Mouse (Mus musculus) fibroblast of lung, adult 2 months (primary cell): ENCODE data around the gene Dlg2.
A peak's percentile ranks its signal among the peaks of the same experiment; 100 is the strongest.

ENCODE experiments used
- DNase-seq: peaks from one replicate; pipeline ENCODE4 v3.0.0-alpha.2; 2011; ENCODE audit warnings: low read depth

Gene Dlg2

GRCm38 (mm10) chr7:91443377-91443714 lies 966.9 kb downstream of the Dlg2 start:
- no peak for DNase-seq

- no peak for DNase-seq
Measured at GRCm38 (mm10) chr7:91443913-91444312, 967.4 kb downstream of the Dlg2 start.

GRCm38 (mm10) chr7:91444728-91445127 lies 968.3 kb downstream of the Dlg2 start:
- no peak for DNase-seq

- no peak for DNase-seq
Measured at GRCm38 (mm10) chr7:91456796-91457195, 980.3 kb downstream of the Dlg2 start.

GRCm38 (mm10) chr7:91457207-91457606 lies 980.7 kb downstream of the Dlg2 start:
- DNase-seq: peak; percentile 65

GRCm38 (mm10) chr7:91461352-91461751 lies 984.9 kb downstream of the Dlg2 start:
- DNase-seq: no peak

- no peak for DNase-seq
Measured at GRCm38 (mm10) chr7:91463256-91463655, 986.8 kb downstream of the Dlg2 start.

- no peak for DNase-seq
Measured at GRCm38 (mm10) chr7:91467061-91467460, 990.6 kb downstream of the Dlg2 start.

GRCm38 (mm10) chr7:91479145-91479544 lies 1002.7 kb downstream of the Dlg2 start:
- DNase-seq: no peak

- DNase-seq: no peak
Measured at GRCm38 (mm10) chr7:91481574-91482197, 1005.2 kb downstream of the Dlg2 start.

GRCm38 (mm10) chr7:91493234-91493633 lies 1016.8 kb downstream of the Dlg2 start:
- no peak for DNase-seq

GRCm38 (mm10) chr7:91495526-91495925 lies 1019.1 kb downstream of the Dlg2 start:
- no peak for DNase-seq

GRCm38 (mm10) chr7:91511119-91511518 lies 1034.6 kb downstream of the Dlg2 start:
- no peak for DNase-seq

GRCm38 (mm10) chr7:91514445-91514844 lies 1038.0 kb downstream of the Dlg2 start:
- no peak for DNase-seq

- DNase-seq: no peak
Measured at GRCm38 (mm10) chr7:91516225-91516624, 1039.8 kb downstream of the Dlg2 start.

- no peak for DNase-seq
Measured at GRCm38 (mm10) chr7:91525859-91526258, 1049.4 kb downstream of the Dlg2 start.

- DNase-seq: no peak
Measured at GRCm38 (mm10) chr7:91542597-91543285, 1066.3 kb downstream of the Dlg2 start.

- DNase-seq: no peak
Measured at GRCm38 (mm10) chr7:91543286-91543650, 1066.8 kb downstream of the Dlg2 start.

- no peak for DNase-seq
Measured at GRCm38 (mm10) chr7:91544600-91544999, 1068.1 kb downstream of the Dlg2 start.

GRCm38 (mm10) chr7:91548796-91549195 lies 1072.3 kb downstream of the Dlg2 start:
- no peak for DNase-seq

GRCm38 (mm10) chr7:91557582-91557981 lies 1081.1 kb downstream of the Dlg2 start:
- no peak for DNase-seq

GRCm38 (mm10) chr7:91567423-91567822 lies 1091.0 kb downstream of the Dlg2 start:
- DNase-seq: no peak

- no peak for DNase-seq
Measured at GRCm38 (mm10) chr7:91570969-91571368, 1094.5 kb downstream of the Dlg2 start.

GRCm38 (mm10) chr7:91572666-91573065 lies 1096.2 kb downstream of the Dlg2 start:
- DNase-seq: no peak
